Mouse (Mus musculus) brain, embryonic 14.5 days (tissue): ENCODE results near the gene Sun3. TPM values are rescaled to one million over a fixed set of nuclear protein-coding genes. Genes with fewer than 3 reads are reported as not detected.

Experiments used
- DNase-seq: peaks from one replicate; pipeline ENCODE4 v3.0.0-alpha.2; 2011; ENCODE audit warnings: low read depth
- CTCF ChIP-seq: fragments of 200-500 bp; IDR thresholded peaks from 2 replicates; pipeline ENCODE4 v1.5.1; 2012; ENCODE audit warnings: inconsistent platforms, mild to moderate bottlenecking, moderate library complexity, borderline replicate concordance; ENCODE audit not compliant: insufficient read depth, insufficient read length; ENCODE audit errors: extremely low read depth
- POLR2A ChIP-seq: fragments of 200-500 bp; IDR thresholded peaks from 2 replicates; pipeline ENCODE4 v1.6.1; 2012; ENCODE audit warnings: mild to moderate bottlenecking, inconsistent platforms, borderline replicate concordance; ENCODE audit not compliant: poor library complexity, insufficient read depth, insufficient read length, severe bottlenecking; ENCODE audit errors: extremely low read depth
- polyA plus RNA-seq: library from polyadenylated mRNA; depleted of rRNA; stranded (reverse); fragments of >200 nt; gene quantifications from 2 replicates; pipeline ENCODE4 v1.2.3, GENCODE M21; 2012; rRNA removed

Gene Sun3
- polyA plus RNA-seq, 1 experiment, result not detected

DNA sequence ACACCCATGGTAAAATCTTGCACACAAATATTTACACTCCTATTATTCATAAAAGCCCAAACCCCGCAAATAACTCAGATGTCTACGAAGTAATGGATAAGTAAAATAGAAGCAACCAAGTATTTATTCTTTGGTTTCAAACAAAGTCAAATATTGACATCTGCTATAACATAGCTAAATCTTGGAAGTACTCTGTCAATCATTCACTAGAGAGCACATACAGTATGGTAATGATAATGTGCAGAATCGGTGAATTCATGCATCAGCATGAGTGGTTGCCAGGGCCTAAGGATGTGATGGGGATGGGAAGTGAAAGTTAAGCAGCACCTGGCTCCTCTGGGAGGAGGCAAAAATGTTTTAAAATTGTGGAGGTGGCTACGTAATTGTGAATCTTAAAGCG lies 28.6 kb downstream of the Sun3 start:
- TF ChIP-seq CTCF (no peak), POLR2A (no peak)
- DNase-seq, result no peak

DNA sequence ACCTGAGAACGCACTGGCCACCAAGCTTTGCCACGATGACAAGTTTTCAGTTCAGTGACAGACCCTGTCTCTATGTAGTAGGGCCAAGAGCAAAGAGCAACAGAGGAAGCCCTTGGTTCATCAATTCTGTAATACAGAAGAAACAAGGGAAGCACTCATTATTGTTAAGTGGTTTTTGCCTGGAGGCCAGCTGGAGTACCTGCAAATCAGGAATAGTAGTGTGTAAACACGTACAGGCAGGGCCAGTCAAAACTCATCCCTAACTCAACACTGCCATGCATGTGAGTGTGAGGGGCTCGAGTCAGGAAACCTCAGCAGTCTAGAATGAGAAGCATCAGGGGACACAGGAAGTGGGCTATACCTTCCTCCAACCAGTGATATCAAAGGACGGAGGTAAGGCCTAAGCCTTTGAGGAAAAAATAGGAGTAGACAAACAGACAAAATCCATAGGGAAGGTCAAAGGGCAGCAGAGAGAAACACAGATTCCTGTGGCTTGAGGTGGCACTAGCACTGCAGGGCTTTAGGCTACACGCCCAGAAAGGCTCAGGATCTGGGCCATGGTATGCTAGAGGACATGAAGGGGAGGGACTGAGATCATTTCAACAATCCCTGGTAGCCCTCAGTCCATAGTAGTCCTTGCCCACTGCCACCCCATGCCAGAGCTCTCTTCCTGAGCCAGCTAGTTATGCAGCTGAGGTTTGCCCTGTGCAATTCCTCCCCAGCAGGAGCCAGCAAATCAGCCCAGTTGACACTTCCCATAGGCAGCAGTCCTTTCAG lies 30.1 kb downstream of the Sun3 start:
- DNase-seq, result no peak
- TF ChIP-seq CTCF, result no peak
- no peak for TF ChIP-seq POLR2A

DNA sequence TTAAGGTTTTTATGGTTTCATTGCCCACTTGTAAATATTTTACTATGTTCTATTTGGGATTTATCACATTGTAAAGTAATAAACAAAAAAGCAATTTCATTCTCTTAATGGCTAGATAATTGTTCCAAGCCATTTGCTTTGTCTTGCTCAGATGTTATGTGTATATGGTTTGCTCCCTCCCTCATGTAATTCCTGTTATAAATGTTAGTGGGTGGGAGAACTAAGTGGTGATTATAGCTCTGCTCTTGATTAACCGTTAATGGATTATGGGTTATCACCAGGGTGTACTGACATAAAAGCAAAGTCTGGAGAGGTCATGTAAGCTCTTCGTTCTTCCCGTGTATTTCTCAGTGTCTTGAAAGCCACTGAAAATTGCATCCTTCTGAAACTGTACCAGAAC lies 34.1 kb downstream of the Sun3 start:
- no peak for DNase-seq
- TF ChIP-seq CTCF (no peak), POLR2A (no peak)

DNA sequence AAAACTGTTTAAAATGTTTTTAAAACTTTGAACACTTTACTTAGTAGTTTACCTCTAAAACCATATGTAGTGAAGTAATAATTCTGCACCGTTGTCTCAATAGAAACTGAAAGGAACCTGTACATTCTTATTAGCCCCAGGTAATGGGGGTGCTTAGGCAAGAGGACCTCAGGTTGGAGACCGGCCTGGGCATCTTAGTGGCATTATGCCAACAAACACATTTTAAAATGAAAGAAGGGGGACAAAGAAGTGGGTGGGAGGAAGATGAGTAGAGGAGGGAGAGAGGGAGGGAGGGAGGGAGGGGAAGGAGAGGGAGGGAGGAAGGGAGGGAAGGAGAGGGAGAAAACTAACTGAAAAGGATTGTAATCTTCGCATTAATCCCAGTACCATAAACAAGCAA lies 37.4 kb downstream of the Sun3 start:
- DNase-seq, result peak; percentile 62
- TF ChIP-seq POLR2A (no peak), CTCF (no peak)

DNA sequence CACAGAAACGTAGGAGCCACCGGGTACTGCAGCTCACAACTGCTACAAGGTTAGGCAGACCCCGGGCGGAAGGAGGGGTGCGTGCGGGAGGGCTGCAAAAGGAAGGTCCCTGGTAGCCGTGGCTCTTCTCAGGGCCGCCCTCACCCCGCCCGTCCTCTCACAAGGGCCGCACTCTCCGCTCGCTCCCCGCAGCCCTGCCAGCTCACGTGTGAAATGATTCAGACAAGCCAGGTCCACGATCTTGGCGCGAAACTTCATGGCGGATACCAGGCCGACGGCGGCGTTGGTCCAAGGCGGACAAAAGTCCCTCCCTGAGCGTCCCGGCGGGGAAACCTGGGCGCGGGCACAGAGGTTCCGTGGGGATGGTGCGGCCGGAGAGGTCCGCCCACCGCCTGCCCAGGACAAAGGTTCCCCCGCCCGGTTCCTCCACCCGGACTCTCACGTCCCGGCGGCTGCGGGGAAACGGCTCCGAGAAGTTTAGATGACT lies 37.9 kb downstream of the Sun3 start, which contains the start of gene Hus1:
Hus1 (minus strand) TSS at position 339 of the 487 bp plus-strand sequence.
- TF ChIP-seq POLR2A, result peak; percentile 37; the same call in 1 of the 2 replicates
- TF ChIP-seq CTCF, result no peak
- DNase-seq, result peak; percentile 91

DNA sequence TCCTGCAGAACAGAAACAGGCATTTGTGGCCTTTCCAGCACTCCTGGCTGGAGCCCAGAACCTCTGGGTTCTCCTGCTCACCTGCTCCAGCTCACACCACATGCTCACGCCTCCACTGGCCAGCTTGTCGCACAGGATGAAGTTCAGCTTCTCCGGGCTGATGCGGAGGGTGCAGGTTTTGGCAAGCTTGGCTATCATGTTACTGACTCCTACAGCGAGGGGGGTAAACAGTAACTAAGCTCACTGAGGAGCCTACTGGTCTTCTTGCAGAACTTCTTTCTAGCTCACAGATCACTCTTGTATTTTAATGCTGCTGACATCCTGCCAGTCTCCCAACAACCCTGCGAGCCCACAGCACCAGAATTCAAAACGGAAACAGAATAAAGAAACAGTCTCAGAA lies 38.4 kb downstream of the Sun3 start:
- no peak for DNase-seq
- TF ChIP-seq CTCF (0 out of 2 replicates have a peak, but pooled peaks have one; percentile 0), POLR2A (no peak)

DNA sequence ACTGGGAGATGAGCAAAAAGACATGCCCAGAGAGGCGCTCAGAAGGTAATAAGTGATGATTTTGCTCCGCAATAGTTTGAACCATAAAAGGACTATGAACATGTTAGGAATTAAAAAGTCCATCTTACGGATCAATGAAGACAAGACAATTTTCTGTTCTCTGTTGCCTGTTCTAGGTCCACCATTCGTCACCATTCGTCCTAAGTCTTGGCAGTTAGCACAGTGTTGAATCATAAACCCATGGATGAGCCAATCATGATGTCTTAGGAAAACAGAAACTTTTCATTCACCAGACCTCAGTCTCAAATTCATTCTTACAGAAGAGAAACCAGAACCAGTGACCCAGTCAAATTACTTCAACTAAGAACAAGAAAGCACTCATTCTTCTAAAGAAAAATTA lies 40.0 kb downstream of the Sun3 start:
- DNase-seq, result no peak
- TF ChIP-seq CTCF (no peak), POLR2A (no peak)

DNA sequence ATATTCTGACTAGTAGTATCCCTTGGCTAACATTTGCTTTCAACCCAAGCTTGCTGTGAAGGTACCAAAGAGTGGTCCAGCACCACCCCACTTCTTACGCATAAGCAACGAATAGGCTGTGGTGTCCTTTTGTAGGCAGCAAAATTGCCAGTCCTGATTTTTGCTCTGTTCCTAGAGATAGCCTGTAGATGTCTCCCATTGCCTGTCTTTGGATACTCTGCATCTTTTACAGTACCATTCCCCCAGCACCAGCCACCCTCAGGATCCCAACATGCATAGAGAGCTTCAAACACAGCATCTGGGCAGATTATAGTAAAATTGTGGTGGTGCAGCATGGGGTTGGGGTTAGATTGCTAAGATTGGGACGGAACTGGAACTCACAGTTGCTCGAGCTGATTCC lies 60.7 kb downstream of the Sun3 start:
- DNase-seq, result no peak
- TF ChIP-seq CTCF, result no peak
- TF ChIP-seq POLR2A, result no peak

DNA sequence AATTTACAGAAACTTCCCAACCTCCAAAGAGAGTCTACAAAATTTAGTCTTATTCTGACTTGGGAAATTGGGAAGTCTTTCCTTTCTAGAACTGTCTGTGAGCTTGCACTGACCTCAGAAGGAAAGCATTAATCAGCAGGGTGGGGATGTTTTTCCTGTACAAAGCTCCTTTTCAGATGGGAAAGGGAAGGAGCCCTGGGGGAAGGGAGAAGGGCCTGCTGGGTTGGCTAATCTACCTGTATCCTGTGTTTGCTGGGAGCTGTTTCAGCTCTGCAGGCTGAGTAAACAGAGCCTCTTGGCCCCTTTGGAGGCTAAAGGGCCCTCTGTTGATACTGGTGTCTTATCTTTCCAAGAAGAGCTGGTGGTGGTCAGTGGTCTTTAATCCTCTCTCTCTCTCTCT lies 62.7 kb downstream of the Sun3 start:
- TF ChIP-seq POLR2A, result no peak
- no peak for TF ChIP-seq CTCF
- no peak for DNase-seq

DNA sequence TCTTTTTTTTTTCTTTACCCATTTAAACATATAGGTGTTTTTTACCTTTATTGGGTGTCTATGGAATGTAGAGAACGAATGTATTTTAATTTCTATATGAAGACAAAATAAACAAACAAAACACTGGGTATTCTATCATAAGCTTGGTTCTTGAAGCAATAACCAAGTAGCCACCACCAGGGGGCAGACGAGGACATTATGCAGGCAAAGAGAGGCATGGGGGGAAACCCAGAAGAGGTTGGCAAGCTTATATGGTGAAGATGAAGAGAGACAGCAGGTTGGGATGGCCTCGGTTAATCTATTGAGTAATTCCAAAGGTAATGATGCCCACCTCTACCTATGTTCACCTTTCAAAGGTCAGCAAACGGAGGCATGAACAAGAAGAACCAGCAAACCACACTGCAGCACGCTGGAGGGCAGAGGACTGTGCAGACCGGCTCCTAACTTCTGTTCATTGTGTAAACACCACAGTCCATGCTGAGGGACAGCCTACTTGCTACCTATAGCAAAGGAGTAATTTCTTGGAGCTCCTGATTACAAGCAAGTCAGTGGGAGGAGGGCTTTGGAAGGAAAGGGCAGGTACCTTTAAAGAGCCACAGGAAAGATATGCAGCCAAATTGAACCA lies 65.4 kb downstream of the Sun3 start:
- TF ChIP-seq POLR2A, result no peak
- peak; percentile 78; the same call in 1 of the 2 replicates for TF ChIP-seq CTCF
- peak; percentile 91 for DNase-seq

DNA sequence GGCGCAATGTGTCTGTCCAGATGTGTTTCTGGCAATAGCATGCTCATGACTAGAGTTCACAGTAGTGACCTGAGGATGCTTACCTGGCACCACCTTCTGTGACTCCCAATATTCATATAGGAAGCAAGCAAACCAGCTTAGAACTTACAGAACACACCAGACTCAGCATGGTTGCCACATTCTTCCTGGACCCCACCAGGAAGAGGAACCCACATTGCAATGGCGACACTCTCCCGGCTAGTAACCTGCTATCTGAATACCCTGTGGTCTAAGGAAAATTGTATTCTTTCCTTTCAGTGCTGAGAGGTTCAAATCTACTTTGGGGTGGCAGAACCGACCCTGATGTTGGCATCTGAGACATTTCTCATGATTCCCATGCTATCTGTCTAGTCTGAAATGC lies 70.6 kb downstream of the Sun3 start:
- no peak for DNase-seq
- TF ChIP-seq CTCF, result no peak
- no peak for TF ChIP-seq POLR2A

DNA sequence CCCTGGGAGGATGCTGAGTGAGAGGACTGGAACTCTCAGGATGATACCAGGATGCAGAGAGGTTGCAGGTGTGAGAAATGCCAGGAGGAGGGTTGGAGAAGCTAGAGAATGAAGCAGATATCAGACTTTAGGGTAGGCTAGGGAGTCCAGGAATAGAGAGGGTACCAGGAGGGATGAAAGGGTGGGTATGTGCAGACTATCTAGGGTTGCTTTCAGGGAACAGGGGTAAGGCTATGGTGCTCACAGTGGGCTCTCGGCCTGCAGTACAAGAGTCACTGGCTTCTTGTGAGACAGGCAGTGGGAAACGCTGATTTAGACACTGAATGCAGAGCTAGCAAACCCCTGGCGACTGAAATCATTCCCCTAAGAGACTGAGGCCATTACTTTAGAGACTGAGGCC lies 75.6 kb downstream of the Sun3 start, which contains the start of gene Pkd1l1:
Pkd1l1 (minus strand) TSS at position 101 of the 400 bp plus-strand sequence.
- TF ChIP-seq POLR2A (no peak), CTCF (no peak)
- no peak for DNase-seq

DNA sequence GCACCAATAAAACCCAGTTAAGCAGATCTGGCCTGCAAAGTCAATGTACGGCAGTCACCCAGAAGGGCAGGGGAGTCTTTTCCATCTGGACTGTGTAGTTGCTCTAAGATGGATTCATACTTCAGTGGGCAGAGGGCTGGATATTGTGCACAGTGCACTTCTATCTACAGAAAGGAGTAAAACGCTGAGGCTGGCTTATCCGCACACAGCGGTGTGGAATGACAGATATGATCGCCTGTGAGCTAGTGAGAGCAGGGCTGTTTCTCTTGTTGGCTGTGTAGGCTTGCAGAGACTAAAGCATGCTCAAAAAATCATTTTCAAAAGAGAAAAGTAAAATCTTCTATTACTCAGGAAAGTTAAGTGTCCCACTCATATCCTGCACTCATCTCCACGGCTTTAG lies 76.7 kb downstream of the Sun3 start:
- TF ChIP-seq CTCF, result no peak
- TF ChIP-seq POLR2A, result no peak
- DNase-seq, result no peak

DNA sequence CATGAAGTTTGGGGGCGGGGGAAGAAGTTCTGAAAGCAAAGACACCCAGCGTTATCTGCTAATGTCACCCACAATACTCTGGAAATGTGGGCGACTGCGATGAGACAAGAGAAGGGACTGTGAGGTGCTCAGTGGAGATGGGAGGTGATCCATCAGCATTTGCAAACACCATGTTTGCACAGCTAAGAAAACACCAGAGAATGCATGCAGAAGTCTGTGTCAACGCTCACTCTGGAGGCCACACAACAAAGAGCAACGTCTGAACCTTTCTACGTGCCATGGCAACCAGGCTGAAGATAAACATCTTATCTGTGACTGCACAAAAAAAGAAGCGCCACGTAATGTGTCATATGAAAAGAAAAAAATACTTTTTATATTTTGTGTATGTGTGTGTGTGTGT lies 78.3 kb downstream of the Sun3 start:
- no peak for TF ChIP-seq POLR2A
- no peak for TF ChIP-seq CTCF
- DNase-seq, result no peak

DNA sequence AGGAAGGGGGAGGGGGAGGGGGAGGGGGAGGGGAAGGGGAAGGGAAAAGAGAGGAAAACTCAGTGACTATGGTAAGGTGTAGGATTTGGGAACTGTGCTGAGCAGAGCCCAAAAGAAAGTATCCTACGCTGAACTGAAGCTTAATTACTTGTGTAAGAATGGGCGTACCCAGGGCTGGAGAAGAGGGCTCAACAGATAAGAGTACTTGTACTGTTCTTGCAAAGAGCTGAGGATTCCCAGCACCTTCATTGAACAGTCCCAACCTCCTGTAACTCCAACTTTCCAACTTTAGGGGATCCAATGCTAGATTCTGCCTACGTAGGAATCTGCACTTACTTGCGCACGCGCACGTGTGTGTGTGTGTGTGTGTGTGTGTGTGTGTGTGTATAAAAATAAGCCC lies 80.7 kb downstream of the Sun3 start:
- TF ChIP-seq POLR2A (no peak), CTCF (no peak)
- DNase-seq, result no peak

Other genes starting within 250 kb of the Sun3 start
- gene Pkd1l1, start 75.7 kb downstream of the Sun3 start, polyA plus RNA-seq, result 0.10 and 0.15 TPM in 2 replicates
- 12.0 and 13.3 TPM in 2 replicates for gene Hus1, start 37.8 kb downstream of the Sun3 start, polyA plus RNA-seq
- 1.0 and 1.1 TPM in 2 replicates for gene Gm11992, start 397 bp downstream of the Sun3 start, polyA plus RNA-seq
- 2.6 and 3.2 TPM in 2 replicates for gene Upp1, start 69.1 kb upstream of the Sun3 start, polyA plus RNA-seq
- 0.01 and 0.03 TPM in 2 replicates for gene Abca13, start 143.0 kb upstream of the Sun3 start, polyA plus RNA-seq